Mouse (Mus musculus) heart, postnatal 0 days (tissue): ENCODE measurements around the gene Colec11.

Source experiments
- CTCF ChIP-seq: IDR thresholded peaks from 2 replicates; pipeline ENCODE4 v1.5.1; 2016; ENCODE audit warnings: antibody characterized with exemption, control low read depth, low read depth
- EP300 ChIP-seq: IDR thresholded peaks from 2 replicates; pipeline ENCODE4 v1.6.1; 2016; ENCODE audit warnings: antibody characterized with exemption, low read depth

DNA sequence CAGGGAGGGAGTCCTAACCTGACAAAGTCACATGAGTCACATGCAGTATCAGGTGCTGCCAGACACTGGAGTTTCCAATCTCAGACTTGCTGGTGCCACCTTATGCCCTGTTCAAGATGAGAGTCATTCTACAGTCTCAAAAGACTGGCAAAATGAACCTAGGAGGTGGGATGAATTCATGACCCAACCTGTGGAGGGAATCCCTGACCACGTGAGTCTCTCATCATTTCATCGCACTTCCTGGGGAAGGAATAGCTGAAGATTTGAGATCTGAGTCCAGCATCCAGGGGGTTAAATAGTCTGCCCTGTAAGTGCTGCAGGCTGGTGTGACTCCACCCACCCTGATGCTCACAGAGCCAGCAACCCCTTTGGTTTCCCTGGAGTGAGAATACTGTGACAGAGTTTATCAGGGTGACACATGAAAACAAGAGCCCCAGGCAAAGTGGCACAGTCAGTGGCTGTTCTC is 24.6 kb downstream of the Colec11 start:
- TF ChIP-seq CTCF (no peak), EP300 (no peak)
